Mouse (Mus musculus) heart, adult 2 months (tissue): ENCODE data around the gene Pard3. TPM values are rescaled to one million over a fixed set of nuclear protein-coding genes. Genes with fewer than 3 reads are reported as not detected.

Experiments used
- DNase-seq, 2 experiments: peaks; one replicate each; pipeline ENCODE4 v3.0.0; 2021
- H3K27ac ChIP-seq: fragments of 200-600 bp; 2 replicates; pipeline ENCODE4 v1.8.1; 2022
- H3K27me3 ChIP-seq: fragments of 200-500 bp; 2 replicates; pipeline ENCODE4 v1.6.1; 2012; ENCODE audit warnings: mild to moderate bottlenecking, low read length, inconsistent platforms, mixed read lengths; ENCODE audit not compliant: control insufficient read depth, insufficient read depth
- H3K36me3 ChIP-seq: fragments of 200-500 bp; 2 replicates; pipeline ENCODE4 v1.6.1; 2012; ENCODE audit warnings: low read length, inconsistent platforms; ENCODE audit not compliant: control insufficient read depth, insufficient read depth
- H3K4me1 ChIP-seq: fragments of 200-500 bp; 2 replicates; pipeline ENCODE4 v1.6.1; 2011; ENCODE audit warnings: low read length; ENCODE audit not compliant: control insufficient read depth, insufficient read depth
- H3K4me3 ChIP-seq: fragments of 200-600 bp; 2 replicates; pipeline ENCODE4 v1.8.1; 2022
- H3K79me2 ChIP-seq: fragments of 200-500 bp; replicated peaks from 2 replicates; pipeline ENCODE4 v1.6.1; 2012; ENCODE audit warnings: mild to moderate bottlenecking, inconsistent platforms, low read length, moderate library complexity, mixed read lengths; ENCODE audit not compliant: control insufficient read depth, insufficient read depth
- H3K9ac ChIP-seq: fragments of 200-500 bp; 2 replicates; pipeline ENCODE4 v1.6.1; 2012; ENCODE audit warnings: low read depth, mild to moderate bottlenecking, control low read depth, inconsistent platforms, low read length, mixed read lengths
- CTCF ChIP-seq: fragments of 200-600 bp; IDR thresholded peaks from 2 replicates; pipeline ENCODE4 v1.8.1; 2022; ENCODE audit warnings: antibody characterized with exemption, mild to moderate bottlenecking, moderate library complexity
- EP300 ChIP-seq: fragments of 200-500 bp; IDR thresholded peaks from 2 replicates; pipeline ENCODE4 v1.6.1; 2011; ENCODE audit warnings: low read depth, low read length, control low read depth; ENCODE audit not compliant: insufficient read depth
- POLR2A ChIP-seq: fragments of 200-500 bp; IDR thresholded peaks from 2 replicates; pipeline ENCODE4 v1.6.1; 2011; ENCODE audit warnings: mild to moderate bottlenecking, low read depth, low read length, control low read depth; ENCODE audit not compliant: insufficient read depth
- WGBS: fragments of 180-500 bp; shearing (Covaris S2); methylation state at CpG from one replicate; pipeline ENCODE4 v1.1.7; 2018; 5-methylcytosine and 5-hydroxymethylcytosine counted together
- intact Hi-C: fragments of 180-260 bp; cut with DNase I; formaldehyde crosslinking; loops from one replicate; pipeline ENCODE4 v1.15.1; 2025
- polyA plus RNA-seq: library from polyadenylated mRNA; depleted of rRNA; stranded (reverse); fragments of >200 nt; gene quantifications from 2 replicates; pipeline ENCODE4 v1.2.3, GENCODE M21; 2012
- total RNA-seq, 2 experiments: library from RNA; stranded (reverse); gene quantifications; 2 replicates each; pipeline ENCODE4 v1.2.3; 2021

Gene Pard3
- total and polyA plus RNA-seq, 3 experiments: 23.7 to 32.9 (median 30.1) TPM

- Histone ChIP-seq H3K79me2 (no peaks in the 10 kb centered on the region), H3K9ac (no peak overlapping the region), H3K4me1 (peaks cover 17% of the 10 kb centered on the region), H3K4me3 (no peak overlapping the region), H3K27ac (no peak overlapping the region), H3K27me3 (no peaks in the 10 kb centered on the region), H3K36me3 (no peaks in the 10 kb centered on the region; the same call in 1 of the 2 replicates)
- intact Hi-C loops: loop anchor here (5.0 kb wide), 1 partner anchor 1051 kb away; no protein-coding TSS in a partner anchor
- TF ChIP-seq CTCF: no peak
- TF ChIP-seq POLR2A: no peak
- TF ChIP-seq EP300: no peak
- no peak for DNase-seq
- WGBS: 81% methylated on average over 6 of the region's 6 CpGs
Observed at GRCm38 (mm10) chr8:127435975-127436374, 372.3 kb downstream of the Pard3 start.

- 69% methylated on average over 5 of the region's 5 CpGs for WGBS
- H3K27me3 ChIP-seq: no peaks in the 10 kb centered on the region
- intact Hi-C loops: loop anchor here (5.0 kb wide), 1 partner anchor 1050 kb away; no protein-coding TSS in a partner anchor
- H3K4me1 ChIP-seq: peaks cover 17% of the 10 kb centered on the region
- DNase-seq: no peak
- H3K79me2 ChIP-seq: no peaks in the 10 kb centered on the region
- H3K4me3 ChIP-seq: no peak overlapping the region
- H3K27ac ChIP-seq: no peak overlapping the region
- no peak for TF ChIP-seq EP300
- TF ChIP-seq POLR2A: no peak
- TF ChIP-seq CTCF: no peak
- no peaks in the 10 kb centered on the region; the same call in 1 of the 2 replicates for H3K36me3 ChIP-seq
- H3K9ac ChIP-seq: no peak overlapping the region
Observed at GRCm38 (mm10) chr8:127437613-127438235, 374.0 kb downstream of the Pard3 start.

- H3K9ac ChIP-seq: peak overlapping the region; percentile 26
- TF ChIP-seq POLR2A: 0 out of 2 replicates have a peak, but pooled peaks have one; percentile 19
- TF ChIP-seq CTCF: peak; percentile 80
- TF ChIP-seq EP300: peak; percentile 81
- H3K27me3 ChIP-seq: no peaks in the 10 kb centered on the region
- peak overlapping the region; percentile 89 for H3K27ac ChIP-seq
- H3K4me1 ChIP-seq: peaks cover 17% of the 10 kb centered on the region
- DNase-seq: peak; percentile 59 to 68
- H3K36me3 ChIP-seq: no peaks in the 10 kb centered on the region; the same call in 1 of the 2 replicates
- no peaks in the 10 kb centered on the region for H3K79me2 ChIP-seq
- H3K4me3 ChIP-seq: peak overlapping the region; percentile 45
- WGBS: 55% methylated on average over 8 of the region's 8 CpGs
- intact Hi-C loops: loop anchor here (5.0 kb wide), 1 partner anchor 1048 kb away; no protein-coding TSS in a partner anchor
Observed at GRCm38 (mm10) chr8:127438625-127439391, 375.1 kb downstream of the Pard3 start.

- TF ChIP-seq EP300 (no peak), CTCF (no peak), POLR2A (no peak; the same call in 1 of the 2 replicates)
- Histone ChIP-seq H3K4me1 (peaks cover 17% of the 10 kb centered on the region), H3K79me2 (no peaks in the 10 kb centered on the region), H3K27me3 (no peaks in the 10 kb centered on the region), H3K36me3 (no peaks in the 10 kb centered on the region), H3K27ac (peak overlapping the region; percentile 89), H3K9ac (peak overlapping the region; percentile 26), H3K4me3 (peak overlapping the region; percentile 45)
- peak; percentile 32 to 49 for DNase-seq
- 16% methylated on average over 10 of the region's 10 CpGs for WGBS
- intact Hi-C loops: loop anchor here (2.0 to 5.0 kb wide), 3 partner anchors 148 to 1048 kb away; partner anchors contain the start of gene Nrp1
Observed at GRCm38 (mm10) chr8:127439392-127440160, 375.9 kb downstream of the Pard3 start.

GRCm38 (mm10) chr8:127440161-127440833 is 376.6 kb downstream of the Pard3 start:
- Histone ChIP-seq H3K4me3 (peak overlapping the region; percentile 45), H3K27me3 (no peaks in the 10 kb centered on the region), H3K36me3 (no peaks in the 10 kb centered on the region), H3K9ac (peak overlapping the region; percentile 71), H3K27ac (peak overlapping the region; percentile 89), H3K4me1 (peaks cover 17% of the 10 kb centered on the region), H3K79me2 (no peaks in the 10 kb centered on the region)
- TF ChIP-seq EP300: 0 out of 2 replicates have a peak, but pooled peaks have one; percentile 6
- TF ChIP-seq CTCF: no peak
- TF ChIP-seq POLR2A: no peak; the same call in 1 of the 2 replicates
- intact Hi-C loops: loop anchor here (2.0 to 5.0 kb wide), 2 partner anchors 147 to 919 kb away; partner anchors contain the start of gene Nrp1
- peak; percentile 25 to 31 for DNase-seq
- WGBS: 47% methylated on average over 9 of the region's 9 CpGs
